25 mouse cellular contexts compared by ENCODE assay signal in genomic region chr14:110739861-110740260, GRCm38 (mm10). TPM values are rescaled to one million over a fixed set of nuclear protein-coding genes. Genes with fewer than 3 reads are reported as not detected.
DNase-seq lines count a peak whose midpoint lies in the region; ATAC-seq and TF ChIP-seq lines count a peak whose summit lies in the region.
"Had no signal": no experiment of that assay in that cellular context is flagged by ENCODE, and none has a peak within 500 bp of the region (broad histone marks: within the 10 kb centered on the region; RNA-seq: fewer than 3 reads in every experiment).

No protein-coding gene starts in this region.

- H3K4me2 ChIP-seq in hindbrain, embryonic 12.5 days (replicated peaks) = no peak overlapping the region
- H3K4me2 ChIP-seq in hindbrain, postnatal 0 days (ENCODE audit: low read depth, low read length) = no peak overlapping the region
- H3K4me2 ChIP-seq in neural tube, embryonic 12.5 days (replicated peaks) = no peak overlapping the region
- no peak overlapping the region for H3K4me2 ChIP-seq in neural tube, embryonic 15.5 days
- H3K4me2 ChIP-seq in neural tube, embryonic 13.5 days = no peak overlapping the region
- H3K4me2 ChIP-seq: heart, embryonic 15.5 days; limb, embryonic 15.5 days; lung, embryonic 14.5 days had no signal

- WGBS in hindbrain, embryonic 12.5 days = 30% methylated on average over 7 of the region's 7 CpGs
- WGBS in hindbrain, postnatal 0 days = 18% methylated on average over 7 of the region's 7 CpGs
- WGBS in neural tube, embryonic 12.5 days = 17% methylated on average over 7 of the region's 7 CpGs
- WGBS in neural tube, embryonic 15.5 days = 13% methylated on average over 7 of the region's 7 CpGs
- WGBS in neural tube, embryonic 13.5 days = 14% methylated on average over 7 of the region's 7 CpGs
- WGBS in thymus, adult 2 months = 94% methylated on average over 7 of the region's 7 CpGs

- no peaks in the 10 kb centered on the region for H3K27me3 ChIP-seq in hindbrain, embryonic 12.5 days
- no peaks in the 10 kb centered on the region for H3K27me3 ChIP-seq in hindbrain, postnatal 0 days (ENCODE audit: insufficient read depth, low read length)
- no peaks in the 10 kb centered on the region for H3K27me3 ChIP-seq in neural tube, embryonic 12.5 days (replicated peaks)
- no peaks in the 10 kb centered on the region for H3K27me3 ChIP-seq in neural tube, embryonic 15.5 days (replicated peaks)
- H3K27me3 ChIP-seq in neural tube, embryonic 13.5 days = no peaks in the 10 kb centered on the region
- no peaks in the 10 kb centered on the region for H3K27me3 ChIP-seq in thymus, adult 2 months (ENCODE audit: control insufficient read depth, insufficient read depth, low read length)
- H3K27me3 ChIP-seq: CH12.LX; heart, embryonic 15.5 days; limb, embryonic 15.5 days; Patski had no signal

- DNase-seq in hindbrain, postnatal 0 days (ENCODE audit: low spot score) = no peak
- DNase-seq in frontal cortex, adult 2 months (ENCODE audit: extremely low spot score in 1 of 2, low spot score in 1 of 2) = no peak
- DNase-seq in thymus, adult 2 months = no peak
- DNase-seq: adrenal gland, postnatal 36 days; B cell, adult 2 months; cerebellum, adult 9-10 months; gastrocnemius, adult 2 months; heart, postnatal 36 days; kidney, adult 2 months; kidney, postnatal 14 days; left cerebral cortex, postnatal 4 days; lung, embryonic 14.5 days; thymus, adult 18-20 months had no signal

- H3K4me3 ChIP-seq in hindbrain, embryonic 12.5 days = no peak overlapping the region
- no peak overlapping the region for H3K4me3 ChIP-seq in hindbrain, postnatal 0 days (ENCODE audit: low read length)
- H3K4me3 ChIP-seq in neural tube, embryonic 12.5 days = no peak overlapping the region
- H3K4me3 ChIP-seq in neural tube, embryonic 15.5 days (replicated peaks) = no peak overlapping the region
- H3K4me3 ChIP-seq in neural tube, embryonic 13.5 days = no peak overlapping the region
- no peak overlapping the region for H3K4me3 ChIP-seq in thymus, adult 2 months (ENCODE audit: control insufficient read depth, insufficient read depth, low read length)
- H3K4me3 ChIP-seq: gastrocnemius, adult 2 months; heart, embryonic 15.5 days; limb, embryonic 15.5 days had no signal

- H3K9me3 ChIP-seq in hindbrain, embryonic 12.5 days (replicated peaks) = no peaks in the 10 kb centered on the region
- no peaks in the 10 kb centered on the region for H3K9me3 ChIP-seq in hindbrain, postnatal 0 days (ENCODE audit: low read length)
- no peaks in the 10 kb centered on the region for H3K9me3 ChIP-seq in neural tube, embryonic 12.5 days
- no peaks in the 10 kb centered on the region for H3K9me3 ChIP-seq in neural tube, embryonic 15.5 days (replicated peaks)
- H3K9me3 ChIP-seq in neural tube, embryonic 13.5 days = no peaks in the 10 kb centered on the region
- H3K9me3 ChIP-seq: G1E; heart, embryonic 15.5 days; limb, embryonic 15.5 days had no signal

- no peak for TF ChIP-seq POLR2A in thymus, adult 2 months (IDR thresholded peaks at IDR 0.05; ENCODE audit: control insufficient read depth, extremely low read depth, insufficient read depth, low read length, poor library complexity)

- H3K4me1 ChIP-seq in hindbrain, embryonic 12.5 days = no peaks in the 10 kb centered on the region
- no peaks in the 10 kb centered on the region for H3K4me1 ChIP-seq in hindbrain, postnatal 0 days (ENCODE audit: insufficient read depth, low read length)
- H3K4me1 ChIP-seq in neural tube, embryonic 12.5 days = no peaks in the 10 kb centered on the region
- H3K4me1 ChIP-seq in neural tube, embryonic 15.5 days = no peaks in the 10 kb centered on the region
- no peaks in the 10 kb centered on the region; the same call in 1 of the 2 replicates for H3K4me1 ChIP-seq in neural tube, embryonic 13.5 days (replicated peaks)
- no peaks in the 10 kb centered on the region for H3K4me1 ChIP-seq in thymus, adult 2 months (replicated peaks; ENCODE audit: control insufficient read depth, insufficient read depth, low read length)
- H3K4me1 ChIP-seq: heart, embryonic 15.5 days; limb, embryonic 15.5 days had no signal

- no peak overlapping the region for H3K27ac ChIP-seq in hindbrain, embryonic 12.5 days
- no peak overlapping the region for H3K27ac ChIP-seq in hindbrain, postnatal 0 days
- H3K27ac ChIP-seq in neural tube, embryonic 12.5 days = no peak overlapping the region
- no peak overlapping the region for H3K27ac ChIP-seq in neural tube, embryonic 15.5 days (replicated peaks)
- no peak overlapping the region for H3K27ac ChIP-seq in neural tube, embryonic 13.5 days (replicated peaks)
- no peak overlapping the region for H3K27ac ChIP-seq in thymus, adult 2 months (ENCODE audit: control insufficient read depth, insufficient read depth, low read length)
- H3K27ac ChIP-seq: gastrocnemius, adult 2 months; heart, embryonic 15.5 days; limb, embryonic 15.5 days; liver, embryonic 14.5 days had no signal

- peak; percentile 85; the same call in 1 of the 2 replicates for ATAC-seq in hindbrain, embryonic 12.5 days (ENCODE audit: low FRiP score)
- no peak for ATAC-seq in hindbrain, postnatal 0 days
- ATAC-seq in neural tube, embryonic 12.5 days (ENCODE audit: low FRiP score, low read depth) = peak; percentile 93
- ATAC-seq in neural tube, embryonic 15.5 days (ENCODE audit: low FRiP score) = no peak
- ATAC-seq in neural tube, embryonic 13.5 days (ENCODE audit: low read depth) = peak; percentile 61; the same call in 1 of the 2 replicates
- ATAC-seq: inflammation-experienced regulatory T-cells, adult 6 months; Patski had no signal

- no peaks in the 10 kb centered on the region for H3K36me3 ChIP-seq in hindbrain, embryonic 12.5 days
- H3K36me3 ChIP-seq in hindbrain, postnatal 0 days (ENCODE audit: insufficient read depth, low read length) = no peaks in the 10 kb centered on the region
- H3K36me3 ChIP-seq in neural tube, embryonic 12.5 days = no peaks in the 10 kb centered on the region
- H3K36me3 ChIP-seq in neural tube, embryonic 15.5 days = no peaks in the 10 kb centered on the region
- no peaks in the 10 kb centered on the region for H3K36me3 ChIP-seq in neural tube, embryonic 13.5 days
- no peaks in the 10 kb centered on the region for H3K36me3 ChIP-seq in thymus, adult 2 months (ENCODE audit: control insufficient read depth, insufficient read depth, low read length)
- H3K36me3 ChIP-seq: G1E; heart, embryonic 15.5 days; limb, embryonic 15.5 days had no signal

- H3K9ac ChIP-seq in hindbrain, embryonic 12.5 days = no peak overlapping the region
- no peak overlapping the region for H3K9ac ChIP-seq in hindbrain, postnatal 0 days (replicated peaks; ENCODE audit: low read length)
- H3K9ac ChIP-seq in neural tube, embryonic 12.5 days = no peak overlapping the region
- no peak overlapping the region for H3K9ac ChIP-seq in neural tube, embryonic 15.5 days (replicated peaks)
- no peak overlapping the region for H3K9ac ChIP-seq in neural tube, embryonic 13.5 days
- H3K9ac ChIP-seq: heart, embryonic 15.5 days; limb, embryonic 15.5 days; liver, embryonic 14.5 days; lung, embryonic 14.5 days had no signal

- no peak for TF ChIP-seq CTCF in hindbrain, postnatal 0 days (IDR thresholded peaks at IDR 0.05; ENCODE audit: low read depth)
- no peak for TF ChIP-seq CTCF in thymus, adult 2 months (IDR thresholded peaks at IDR 0.05; ENCODE audit: borderline replicate concordance, control insufficient read depth, extremely low read depth, insufficient read depth, low read length, poor library complexity)

RNA-seq across cellular contexts. Expression of gene Slitrk6, which starts 15.1 kb away (rescaled TPM):
- 7.0 and 7.7 TPM in 2 replicates for polyA plus RNA-seq in hindbrain, embryonic 12.5 days (2016; fragmentation: Nextera tagmentation; extraction: Ambion mirVana)
- 5.1 TPM in 2 replicates for total RNA-seq in hindbrain, postnatal 0 days (2014; rRNA removed)
- polyA plus RNA-seq in hindbrain, postnatal 0 days (2015; fragmentation: Nextera tagmentation; extraction: Ambion mirVana) = 1.7 and 2.1 TPM in 2 replicates
- 2.4 and 2.7 TPM in 2 replicates for polyA plus RNA-seq in neural tube, embryonic 12.5 days (2016; fragmentation: Nextera tagmentation; extraction: Ambion mirVana)
- 2.5 and 5.3 TPM in 2 replicates for polyA plus RNA-seq in neural tube, embryonic 15.5 days (2015; fragmentation: Nextera tagmentation; extraction: Ambion mirVana)
- polyA plus RNA-seq in neural tube, embryonic 13.5 days (2015; fragmentation: Nextera tagmentation; extraction: Ambion mirVana) = 2.1 and 2.9 TPM in 2 replicates
- polyA plus RNA-seq in frontal cortex, adult 2 months (2012; rRNA removed) = 0.65 and 0.84 TPM in 2 replicates
- 0.14 and 0.23 TPM in 2 replicates for polyA plus RNA-seq in thymus, adult 2 months (2012; rRNA removed)
- total RNA-seq: CH12.LX; megakaryocyte, adult 5-6 weeks had no signal
- polyA plus RNA-seq: G1E; inflammation-experienced regulatory T-cells, adult 6 months; Patski had no signal

Comparison
In these comparisons a context has a peak if more than half of its experiments do, and no peak if none do; other contexts are left out.
1. ATAC-seq: peak in hindbrain, embryonic 12.5 days (single experiment), neural tube, embryonic 12.5 days (single experiment) and neural tube, embryonic 13.5 days (single experiment); none in hindbrain, postnatal 0 days (single experiment) and neural tube, embryonic 15.5 days (single experiment).